11 mouse cellular contexts compared by ENCODE assay signal in genomic region chr2:59841944-59842343, GRCm38 (mm10). TPM values are rescaled to one million over a fixed set of nuclear protein-coding genes. Genes with fewer than 3 reads are reported as not detected.
DNase-seq lines count a peak whose midpoint lies in the region; ATAC-seq and TF ChIP-seq lines count a peak whose summit lies in the region.
"Had no signal": no experiment of that assay in that cellular context is flagged by ENCODE, and none has a peak within 500 bp of the region (broad histone marks: within the 10 kb centered on the region; RNA-seq: fewer than 3 reads in every experiment).

No protein-coding gene starts in this region.

- H3K9me3 ChIP-seq in intestine, postnatal 0 days (ENCODE audit: control insufficient read depth): no peaks in the 10 kb centered on the region
- no peaks in the 10 kb centered on the region for H3K9me3 ChIP-seq in stomach, postnatal 0 days (ENCODE audit: control insufficient read depth, low read length)
- H3K9me3 ChIP-seq: G1E had no signal

- DNase-seq in kidney, adult 9 months: peak; percentile 25
- DNase-seq in kidney, postnatal 4 days: no peak
- peak; percentile 34 for DNase-seq in urinary bladder, postnatal 14 days (ENCODE audit: low spot score)
- DNase-seq in urinary bladder, adult 2 months (ENCODE audit: low spot score): no peak
- peak; percentile 39 for DNase-seq in stomach, postnatal 0 days (ENCODE audit: low spot score)
- DNase-seq in cerebellum, adult 2 months: no peak
- DNase-seq: adrenal gland, adult 2 months; right cerebral cortex, postnatal 14 days had no signal

- H3K9ac ChIP-seq in intestine, postnatal 0 days (ENCODE audit: low read depth, low read length): no peak overlapping the region
- 0 out of 2 replicates have a peak overlapping the region, but pooled peaks have one; percentile 23 for H3K9ac ChIP-seq in stomach, postnatal 0 days (ENCODE audit: low read length)

- no peak for TF ChIP-seq EP300 in stomach, postnatal 0 days (optimal IDR thresholded peaks at IDR 0.05)

- H3K4me2 ChIP-seq in intestine, postnatal 0 days (replicated peaks; ENCODE audit: low read depth): peak overlapping the region; percentile 1; the same call in 1 of the 2 replicates
- H3K4me2 ChIP-seq in stomach, postnatal 0 days (replicated peaks; ENCODE audit: low read depth): 0 out of 2 replicates have a peak overlapping the region, but pooled peaks have one; percentile 15

- peak overlapping the region; percentile 71 for H3K27ac ChIP-seq in intestine, postnatal 0 days (ENCODE audit: low read depth, low read length)
- H3K27ac ChIP-seq in stomach, postnatal 0 days (replicated peaks): peak overlapping the region; percentile 89
- H3K27ac ChIP-seq in cerebellum, adult 2 months (ENCODE audit: insufficient read depth, low read length): no peak overlapping the region

- no peak for TF ChIP-seq POLR2A in cerebellum, adult 2 months (IDR thresholded peaks at IDR 0.05; ENCODE audit: borderline replicate concordance, insufficient read depth, low read length)

- no peak for TF ChIP-seq CTCF in intestine, postnatal 0 days (IDR thresholded peaks at IDR 0.05; ENCODE audit: low read depth)
- TF ChIP-seq CTCF in stomach, postnatal 0 days (IDR thresholded peaks at IDR 0.05; ENCODE audit: low read depth): no peak
- no peak for TF ChIP-seq CTCF in cerebellum, adult 2 months (IDR thresholded peaks at IDR 0.05; ENCODE audit: borderline replicate concordance, insufficient read depth, low read depth, low read length)

- no peak overlapping the region for H3K4me3 ChIP-seq in intestine, postnatal 0 days (ENCODE audit: low read depth, low read length)
- H3K4me3 ChIP-seq in stomach, postnatal 0 days (ENCODE audit: low read depth, low read length): no peak overlapping the region
- no peak overlapping the region for H3K4me3 ChIP-seq in cerebellum, adult 2 months (replicated peaks; ENCODE audit: insufficient read depth, low read depth, low read length)

- H3K4me1 ChIP-seq in intestine, postnatal 0 days (replicated peaks; ENCODE audit: control insufficient read depth, insufficient read depth, low read length): no peaks in the 10 kb centered on the region; the same call in 1 of the 2 replicates
- H3K4me1 ChIP-seq in stomach, postnatal 0 days (replicated peaks; ENCODE audit: control insufficient read depth, insufficient read depth): no peaks in the 10 kb centered on the region
- peaks cover 7% of the 10 kb centered on the region for H3K4me1 ChIP-seq in cerebellum, adult 2 months (ENCODE audit: control insufficient read depth, insufficient read depth, low read length)

- WGBS in intestine, postnatal 0 days: 71% methylated on average over 11 of the region's 11 CpGs
- WGBS in stomach, postnatal 0 days: 65% methylated on average over 11 of the region's 11 CpGs
- WGBS in cerebellum, adult 2 months: 84% methylated on average over 11 of the region's 11 CpGs

- H3K36me3 ChIP-seq in intestine, postnatal 0 days (ENCODE audit: control insufficient read depth, insufficient read depth): peaks cover 40% of the 10 kb centered on the region
- peaks cover 23% of the 10 kb centered on the region for H3K36me3 ChIP-seq in stomach, postnatal 0 days (ENCODE audit: control insufficient read depth, insufficient read depth, low read length)
- H3K36me3 ChIP-seq: G1E had no signal

- H3K27me3 ChIP-seq in intestine, postnatal 0 days (replicated peaks; ENCODE audit: control insufficient read depth, insufficient read depth, low read length): no peaks in the 10 kb centered on the region
- H3K27me3 ChIP-seq in stomach, postnatal 0 days (ENCODE audit: control insufficient read depth, insufficient read depth, low read length): no peaks in the 10 kb centered on the region
- no peaks in the 10 kb centered on the region for H3K27me3 ChIP-seq in cerebellum, adult 2 months (ENCODE audit: control insufficient read depth, insufficient read depth, low read length)

- peak; percentile 61; the same call in 1 of the 2 replicates for ATAC-seq in intestine, postnatal 0 days
- ATAC-seq in stomach, postnatal 0 days (ENCODE audit: low FRiP score, low TSS enrichment): peak; percentile 71
- ATAC-seq in megakaryocyte-erythroid progenitor cell, adult 5-6 weeks (replicated peaks; ENCODE audit: low FRiP score, low TSS enrichment, poor library complexity, severe bottlenecking): no peak

RNA-seq across cellular contexts. Expression of gene Wdsub1, which starts 40.4 kb away (rescaled TPM):
- polyA plus RNA-seq in urinary bladder, adult 2 months (2012; rRNA removed): 66.7 and 82.0 TPM in 2 replicates
- 32.9 and 37.4 TPM in 2 replicates for polyA plus RNA-seq in intestine, postnatal 0 days (2015; fragmentation: Nextera tagmentation; extraction: Ambion mirVana)
- 35.7 and 37.2 TPM in 2 replicates for polyA plus RNA-seq in stomach, postnatal 0 days (2015; fragmentation: Nextera tagmentation; extraction: Ambion mirVana)
- polyA plus RNA-seq in cerebellum, adult 2 months (2012; rRNA removed): 28.9 and 31.9 TPM in 2 replicates
- total RNA-seq in megakaryocyte-erythroid progenitor cell, adult 5-6 weeks (2014; fragmentation: Nextera tagmentation): 21.0 and 68.0 TPM in 2 replicates
- total RNA-seq in megakaryocyte-erythroid progenitor cell, adult 5-6 weeks (2017): 42.3 and 48.3 TPM in 2 replicates

Comparison
In these comparisons a context has a peak if more than half of its experiments do, and no peak if none do; other contexts are left out.
1. DNase-seq: peak in kidney, adult 9 months (single experiment), urinary bladder, postnatal 14 days (single experiment) and stomach, postnatal 0 days (single experiment); none in kidney, postnatal 4 days (0 of 2), urinary bladder, adult 2 months (single experiment) and cerebellum, adult 2 months (0 of 2).